Mouse (Mus musculus) intestine, postnatal 0 days (tissue): ENCODE measurements around the gene Aldh1l1. TPM values are rescaled to one million over a fixed set of nuclear protein-coding genes. Genes with fewer than 3 reads are reported as not detected.

Experiments
- ATAC-seq: fragments of 200-750 bp; cut with Nextera tagmentation; 2 replicates; pipeline ENCODE4 v1.8.0; 2017; ENCODE audit warnings: mild to moderate bottlenecking, moderate TSS enrichment, moderate library complexity
- H3K27ac ChIP-seq: fragments of 300-500 bp; sonication (generic); 2 replicates; pipeline ENCODE4 v1.5.1; 2014; ENCODE audit warnings: mild to moderate bottlenecking, low read depth, low read length, moderate library complexity
- H3K27me3 ChIP-seq: fragments of 300-500 bp; sonication (generic); replicated peaks from 2 replicates; pipeline ENCODE4 v1.6.1; 2014; ENCODE audit warnings: low read length, mixed read lengths; ENCODE audit not compliant: control insufficient read depth, insufficient read depth
- H3K36me3 ChIP-seq: fragments of 300-500 bp; sonication (generic); 2 replicates; pipeline ENCODE4 v1.6.1; 2014; ENCODE audit warnings: mild to moderate bottlenecking, moderate library complexity; ENCODE audit not compliant: control insufficient read depth, insufficient read depth
- H3K4me1 ChIP-seq: fragments of 300-500 bp; sonication (generic); replicated peaks from 2 replicates; pipeline ENCODE4 v1.6.1; 2014; ENCODE audit warnings: antibody characterized with exemption, low read length, mixed read lengths; ENCODE audit not compliant: control insufficient read depth, insufficient read depth
- H3K4me2 ChIP-seq: fragments of 300-500 bp; sonication (generic); replicated peaks from 2 replicates; pipeline ENCODE4 v1.6.1; 2014; ENCODE audit warnings: low read depth, mild to moderate bottlenecking, moderate library complexity
- H3K4me3 ChIP-seq: fragments of 300-500 bp; sonication (generic); 2 replicates; pipeline ENCODE4 v1.5.1; 2014; ENCODE audit warnings: low read depth, low read length
- H3K9ac ChIP-seq: fragments of 300-500 bp; sonication (generic); 2 replicates; pipeline ENCODE4 v1.6.1; 2014; ENCODE audit warnings: mild to moderate bottlenecking, low read depth, low read length
- H3K9me3 ChIP-seq: fragments of 300-500 bp; sonication (generic); 2 replicates; pipeline ENCODE4 v1.6.1; 2016; ENCODE audit warnings: mixed run types; ENCODE audit not compliant: control insufficient read depth
- CTCF ChIP-seq: sonication (generic); IDR thresholded peaks from 2 replicates; pipeline ENCODE4 v1.5.1; 2016; ENCODE audit warnings: low read depth, mild to moderate bottlenecking, control low read depth, antibody characterized with exemption, moderate library complexity
- WGBS: fragments of 180-500 bp; shearing (Covaris S2); extraction: QIAGEN DNeasy Blood & Tissue Kit; methylation state at CpG from one replicate; pipeline ENCODE4 v1.1.7; 2014; 5-methylcytosine and 5-hydroxymethylcytosine counted together
- polyA plus RNA-seq: library from polyadenylated mRNA; unstranded; fragments of >200 nt; fragmentation: Nextera tagmentation; extraction: Ambion mirVana; gene quantifications from 2 replicates; pipeline ENCODE4 v1.2.1, GENCODE M21; 2015

Gene Aldh1l1
- polyA plus RNA-seq, 1 experiment from 2014 or later: 12.1 TPM

GRCm38 (mm10) chr6:90508197-90508624 is 22.0 kb downstream of the Aldh1l1 start:
- Histone ChIP-seq H3K4me2 (no peak overlapping the region), H3K9me3 (no peaks in the 10 kb centered on the region), H3K4me3 (no peak overlapping the region), H3K27me3 (no peaks in the 10 kb centered on the region), H3K4me1 (no peaks in the 10 kb centered on the region), H3K36me3 (no peaks in the 10 kb centered on the region), H3K27ac (no peak overlapping the region), H3K9ac (no peak overlapping the region)
- no peak for TF ChIP-seq CTCF
- no peak for ATAC-seq
- WGBS: 33% methylated on average over 4 of the region's 4 CpGs

- H3K27me3 ChIP-seq: no peaks in the 10 kb centered on the region
- no peak overlapping the region for H3K9ac ChIP-seq
- no peaks in the 10 kb centered on the region for H3K4me1 ChIP-seq
- WGBS: 58% methylated on average over 6 of the region's 6 CpGs
- H3K27ac ChIP-seq: no peak overlapping the region
- no peaks in the 10 kb centered on the region for H3K9me3 ChIP-seq
- no peak for ATAC-seq
- no peak for TF ChIP-seq CTCF
- no peak overlapping the region for H3K4me3 ChIP-seq
- no peaks in the 10 kb centered on the region for H3K36me3 ChIP-seq
- H3K4me2 ChIP-seq: no peak overlapping the region
Measured at GRCm38 (mm10) chr6:90509085-90509484, 22.9 kb downstream of the Aldh1l1 start.

GRCm38 (mm10) chr6:90512416-90512815 is 26.2 kb downstream of the Aldh1l1 start:
- H3K27ac ChIP-seq: no peak overlapping the region
- no peak for ATAC-seq
- no peaks in the 10 kb centered on the region for H3K4me1 ChIP-seq
- no peaks in the 10 kb centered on the region for H3K36me3 ChIP-seq
- no peak overlapping the region for H3K9ac ChIP-seq
- no peaks in the 10 kb centered on the region for H3K27me3 ChIP-seq
- H3K9me3 ChIP-seq: no peaks in the 10 kb centered on the region
- 85% methylated on average over 5 of the region's 5 CpGs for WGBS
- no peak overlapping the region for H3K4me3 ChIP-seq
- no peak overlapping the region for H3K4me2 ChIP-seq
- TF ChIP-seq CTCF: no peak

- no peak for ATAC-seq
- Histone ChIP-seq H3K9ac (no peak overlapping the region), H3K4me3 (no peak overlapping the region), H3K9me3 (no peaks in the 10 kb centered on the region), H3K36me3 (no peaks in the 10 kb centered on the region), H3K27ac (no peak overlapping the region), H3K4me1 (no peaks in the 10 kb centered on the region), H3K27me3 (no peaks in the 10 kb centered on the region), H3K4me2 (no peak overlapping the region)
- TF ChIP-seq CTCF: no peak
- WGBS: 72% methylated on average over 5 of the region's 5 CpGs
Measured at GRCm38 (mm10) chr6:90513074-90513856, 27.0 kb downstream of the Aldh1l1 start.

- Histone ChIP-seq H3K27ac (no peak overlapping the region), H3K36me3 (no peaks in the 10 kb centered on the region), H3K4me3 (no peak overlapping the region), H3K9ac (no peak overlapping the region), H3K4me2 (no peak overlapping the region), H3K4me1 (no peaks in the 10 kb centered on the region), H3K9me3 (no peaks in the 10 kb centered on the region), H3K27me3 (no peaks in the 10 kb centered on the region)
- ATAC-seq: peak; percentile 10; the same call in 1 of the 2 replicates
- no peak for TF ChIP-seq CTCF
Measured at GRCm38 (mm10) chr6:90514369-90514768, 28.1 kb downstream of the Aldh1l1 start.

- Histone ChIP-seq H3K4me3 (no peak overlapping the region), H3K4me2 (no peak overlapping the region), H3K9me3 (no peaks in the 10 kb centered on the region), H3K36me3 (no peaks in the 10 kb centered on the region), H3K27me3 (no peaks in the 10 kb centered on the region), H3K4me1 (no peaks in the 10 kb centered on the region), H3K9ac (no peak overlapping the region), H3K27ac (no peak overlapping the region)
- ATAC-seq: peak; percentile 61
- peak; percentile 93 for TF ChIP-seq CTCF
- WGBS: 30% methylated on average over 4 of the region's 4 CpGs
Measured at GRCm38 (mm10) chr6:90514883-90515405, 28.7 kb downstream of the Aldh1l1 start.
